Mouse (Mus musculus) brain, embryonic 14.5 days (tissue): ENCODE data around the gene Unc45a.

Experiments
- CTCF ChIP-seq: fragments of 200-500 bp; IDR thresholded peaks from 2 replicates; pipeline ENCODE4 v1.5.1; 2012; ENCODE audit warnings: inconsistent platforms, mild to moderate bottlenecking, moderate library complexity, borderline replicate concordance; ENCODE audit not compliant: insufficient read depth, insufficient read length; ENCODE audit errors: extremely low read depth
- POLR2A ChIP-seq: fragments of 200-500 bp; IDR thresholded peaks from 2 replicates; pipeline ENCODE4 v1.6.1; 2012; ENCODE audit warnings: mild to moderate bottlenecking, inconsistent platforms, borderline replicate concordance; ENCODE audit not compliant: poor library complexity, insufficient read depth, insufficient read length, severe bottlenecking; ENCODE audit errors: extremely low read depth

DNA sequence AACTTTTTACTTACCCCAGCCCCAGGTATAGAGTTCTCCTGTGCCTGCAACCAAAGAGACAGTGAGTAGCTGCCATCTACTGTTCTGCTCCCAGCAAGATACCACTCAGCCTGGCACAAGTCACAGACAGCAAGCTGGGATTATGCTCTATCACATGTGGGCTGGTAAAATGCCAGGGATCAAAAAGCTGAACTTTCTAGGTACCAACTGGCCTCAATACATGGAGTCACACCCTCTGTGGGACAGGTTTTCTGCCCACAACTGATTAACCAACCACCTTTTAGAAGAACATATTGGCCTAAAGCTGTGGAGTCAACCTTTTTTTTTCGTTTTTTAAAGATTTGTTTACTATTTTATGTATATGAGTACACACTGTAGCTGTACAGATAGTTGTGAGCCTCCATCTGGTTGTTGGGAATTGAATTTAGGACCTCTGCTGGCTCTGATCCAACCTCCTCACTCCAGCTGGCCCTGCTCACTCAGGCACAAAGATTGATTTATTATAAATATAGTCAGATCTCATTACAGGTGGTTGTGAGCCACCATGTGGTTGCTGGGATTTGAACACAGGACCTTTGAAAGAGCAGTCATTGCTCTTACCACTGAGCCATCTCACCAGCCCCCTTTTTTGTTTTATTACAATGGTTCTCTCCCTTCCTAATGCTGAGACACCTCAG lies 23.2 kb downstream of the Unc45a start:
- TF ChIP-seq CTCF = no peak
- TF ChIP-seq POLR2A = no peak
